Mouse (Mus musculus) cerebellum, adult 11-12 months (tissue): ENCODE measurements at regions not wholly inside any gene's neighbourhood (a gene's known extent, or its start where the extent isn't known, plus 50 kb on each side); places are given as distances from the start of the nearest gene placed in this dataset.
A peak's percentile ranks its signal among the peaks of the same experiment; 100 is the strongest.

Experiments
- DNase-seq: peaks from one replicate; pipeline ENCODE4 v3.0.0; 2022

GRCm38 (mm10) chr16:87295727-87296126, 58.3 kb upstream of the N6amt1 start:
- no peak for DNase-seq

GRCm38 (mm10) chr16:87292826-87293225, 61.2 kb upstream of the N6amt1 start:
- DNase-seq = no peak

GRCm38 (mm10) chr16:87291716-87292115, 62.3 kb upstream of the N6amt1 start:
- no peak for DNase-seq

GRCm38 (mm10) chr16:87285639-87286038, 68.3 kb upstream of the N6amt1 start:
- DNase-seq = no peak

GRCm38 (mm10) chr16:87284835-87285510, 69.0 kb upstream of the N6amt1 start:
- no peak for DNase-seq

- no peak for DNase-seq
Measured at GRCm38 (mm10) chr16:87278518-87278917, 75.5 kb upstream of the N6amt1 start.

GRCm38 (mm10) chr16:87272363-87272762, 81.6 kb upstream of the N6amt1 start:
- no peak for DNase-seq

- DNase-seq = no peak
Measured at GRCm38 (mm10) chr16:87267954-87268804, 85.8 kb upstream of the N6amt1 start.

GRCm38 (mm10) chr16:87267517-87267916, 86.5 kb upstream of the N6amt1 start:
- DNase-seq = no peak

GRCm38 (mm10) chr16:87263571-87263970, 90.4 kb upstream of the N6amt1 start:
- peak; percentile 59 for DNase-seq

GRCm38 (mm10) chr16:87263041-87263440, 90.9 kb upstream of the N6amt1 start:
- DNase-seq = no peak

GRCm38 (mm10) chr16:87262497-87262896, 91.5 kb upstream of the N6amt1 start:
- DNase-seq = no peak

- peak; percentile 40 for DNase-seq
Measured at GRCm38 (mm10) chr16:87261527-87261926, 92.5 kb upstream of the N6amt1 start.

- no peak for DNase-seq
Measured at GRCm38 (mm10) chr16:87254736-87255135, 99.2 kb upstream of the N6amt1 start.

- no peak for DNase-seq
Measured at GRCm38 (mm10) chr16:87250531-87250930, 103.5 kb upstream of the N6amt1 start.

GRCm38 (mm10) chr16:87249903-87250302, 104.1 kb upstream of the N6amt1 start:
- no peak for DNase-seq

GRCm38 (mm10) chr16:87248501-87249030, 105.4 kb upstream of the N6amt1 start:
- no peak for DNase-seq

- no peak for DNase-seq
Measured at GRCm38 (mm10) chr16:87245933-87246791, 107.8 kb upstream of the N6amt1 start.

GRCm38 (mm10) chr16:87245441-87245840, 108.5 kb upstream of the N6amt1 start:
- DNase-seq = no peak

GRCm38 (mm10) chr16:87242027-87242426, 112.0 kb upstream of the N6amt1 start:
- DNase-seq = no peak

- no peak for DNase-seq
Measured at GRCm38 (mm10) chr16:87239105-87239504, 114.9 kb upstream of the N6amt1 start.

- DNase-seq = no peak
Measured at GRCm38 (mm10) chr16:87234199-87234598, 119.8 kb upstream of the N6amt1 start.

- DNase-seq = no peak
Measured at GRCm38 (mm10) chr16:87225595-87225994, 128.4 kb upstream of the N6amt1 start.
